Mouse (Mus musculus): Measurements from ENCODE around the gene Mef2b. TPM values are rescaled to one million over a fixed set of nuclear protein-coding genes. Genes with fewer than 3 reads are reported as not detected.

Mef2b gene
- polyA plus RNA-seq, 1 experiment: 0.85 TPM

GRCm38 (mm10) chr8:70134086-70134485, 5.4 kb upstream of the Mef2b start:
- no peaks in the 10 kb centered on the region for H3K27me3 ChIP-seq (ENCODE audit: control insufficient read depth, insufficient read depth, insufficient read length)
- TF ChIP-seq MYOG (IDR thresholded peaks at IDR 0.05; ENCODE audit: control insufficient read depth in 1 of 3, insufficient read depth in 1 of 3, insufficient read length in 2 of 3, low read depth in 2 of 3) (no peak), E2F4 (IDR thresholded peaks at IDR 0.05; ENCODE audit: insufficient read depth) (no peak), USF1 (IDR thresholded peaks at IDR 0.05; ENCODE audit: low read depth) (no peak), TCF3 (IDR thresholded peaks at IDR 0.05; ENCODE audit: insufficient read length, low read depth) (no peak), REST (IDR thresholded peaks at IDR 0.05; ENCODE audit: insufficient read depth, insufficient read length) (no peak), CEBPB (IDR thresholded peaks at IDR 0.05; ENCODE audit: insufficient read depth, poor library complexity, severe bottlenecking) (no peak), TCF12 (IDR thresholded peaks at IDR 0.05; ENCODE audit: insufficient read depth, poor library complexity, severe bottlenecking) (no peak), MAX (IDR thresholded peaks at IDR 0.05; ENCODE audit: low read depth) (no peak), MYOD1 (IDR thresholded peaks at IDR 0.05; ENCODE audit: control insufficient read depth in 1 of 3, insufficient read length in 2 of 3, low read depth in 2 of 3) (no peak), POLR2A (IDR thresholded peaks at IDR 0.05; ENCODE audit: insufficient read length, low read depth) (no peak), SRF (IDR thresholded peaks at IDR 0.05; ENCODE audit: control insufficient read depth, insufficient read length, low read depth) (no peak), POLR2AphosphoS2 (IDR thresholded peaks at IDR 0.05; ENCODE audit: insufficient read length, low read depth) (no peak)
- peaks cover 5% of the 10 kb centered on the region for H3K79me2 ChIP-seq (ENCODE audit: control insufficient read depth, insufficient read depth)
- no peak overlapping the region for H3K4me2 ChIP-seq (ENCODE audit: low read depth)
- H3K4me3 ChIP-seq: no peak overlapping the region
- no peaks in the 10 kb centered on the region for H3K36me3 ChIP-seq (ENCODE audit: control insufficient read depth, insufficient read depth)
- H3ac ChIP-seq (ENCODE audit: control insufficient read depth, insufficient read length): no peak overlapping the region

- H3K79me2 ChIP-seq (ENCODE audit: control insufficient read depth, insufficient read depth): peaks cover 7% of the 10 kb centered on the region
- no peak overlapping the region for H3K4me2 ChIP-seq (ENCODE audit: low read depth)
- no peak overlapping the region for H3K4me3 ChIP-seq
- TF ChIP-seq POLR2AphosphoS2 (IDR thresholded peaks at IDR 0.05; ENCODE audit: insufficient read length, low read depth) (peak; percentile 31), MYOD1 (IDR thresholded peaks at IDR 0.05; ENCODE audit: control insufficient read depth in 1 of 3, insufficient read length in 2 of 3, low read depth in 2 of 3) (no peak)
- H3ac ChIP-seq (ENCODE audit: control insufficient read depth, insufficient read length): no peak overlapping the region
- no peaks in the 10 kb centered on the region for H3K27me3 ChIP-seq (ENCODE audit: control insufficient read depth, insufficient read depth, insufficient read length)
- no peaks in the 10 kb centered on the region for H3K36me3 ChIP-seq (ENCODE audit: control insufficient read depth, insufficient read depth)
These were observed 4.6 kb upstream of the Mef2b start for GRCm38 (mm10) chr8:70134931-70135330.

- no peak for TF ChIP-seq MYOD1 (IDR thresholded peaks at IDR 0.05; ENCODE audit: control insufficient read depth in 1 of 3, insufficient read length in 2 of 3, low read depth in 2 of 3)
- no peak for TF ChIP-seq MAX (IDR thresholded peaks at IDR 0.05; ENCODE audit: low read depth)
- TF ChIP-seq CEBPB (IDR thresholded peaks at IDR 0.05; ENCODE audit: insufficient read depth, poor library complexity, severe bottlenecking): no peak
- no peak for TF ChIP-seq TCF12 (IDR thresholded peaks at IDR 0.05; ENCODE audit: insufficient read depth, poor library complexity, severe bottlenecking)
- TF ChIP-seq TCF3 (IDR thresholded peaks at IDR 0.05; ENCODE audit: insufficient read length, low read depth): no peak
- no peak for TF ChIP-seq POLR2AphosphoS2 (IDR thresholded peaks at IDR 0.05; ENCODE audit: insufficient read length, low read depth)
- no peak for TF ChIP-seq REST (IDR thresholded peaks at IDR 0.05; ENCODE audit: insufficient read depth, insufficient read length)
- no peak for TF ChIP-seq POLR2A (IDR thresholded peaks at IDR 0.05; ENCODE audit: insufficient read length, low read depth)
- TF ChIP-seq USF1 (IDR thresholded peaks at IDR 0.05; ENCODE audit: low read depth): no peak
- no peak for TF ChIP-seq MYOG (IDR thresholded peaks at IDR 0.05; ENCODE audit: control insufficient read depth in 1 of 3, insufficient read depth in 1 of 3, insufficient read length in 2 of 3, low read depth in 2 of 3)
- TF ChIP-seq SRF (IDR thresholded peaks at IDR 0.05; ENCODE audit: control insufficient read depth, insufficient read length, low read depth): no peak
- no peak for TF ChIP-seq E2F4 (IDR thresholded peaks at IDR 0.05; ENCODE audit: insufficient read depth)
- H3ac ChIP-seq (ENCODE audit: control insufficient read depth, insufficient read length): no peak overlapping the region
- H3K27me3 ChIP-seq (ENCODE audit: control insufficient read depth, insufficient read depth, insufficient read length): no peaks in the 10 kb centered on the region
- no peaks in the 10 kb centered on the region for H3K36me3 ChIP-seq (ENCODE audit: control insufficient read depth, insufficient read depth)
- H3K4me2 ChIP-seq (ENCODE audit: low read depth): no peak overlapping the region
- H3K79me2 ChIP-seq (ENCODE audit: control insufficient read depth, insufficient read depth): peaks cover 18% of the 10 kb centered on the region
- no peak overlapping the region for H3K4me3 ChIP-seq
These were observed 2.9 kb upstream of the Mef2b start for GRCm38 (mm10) chr8:70136591-70136990.

DNA sequence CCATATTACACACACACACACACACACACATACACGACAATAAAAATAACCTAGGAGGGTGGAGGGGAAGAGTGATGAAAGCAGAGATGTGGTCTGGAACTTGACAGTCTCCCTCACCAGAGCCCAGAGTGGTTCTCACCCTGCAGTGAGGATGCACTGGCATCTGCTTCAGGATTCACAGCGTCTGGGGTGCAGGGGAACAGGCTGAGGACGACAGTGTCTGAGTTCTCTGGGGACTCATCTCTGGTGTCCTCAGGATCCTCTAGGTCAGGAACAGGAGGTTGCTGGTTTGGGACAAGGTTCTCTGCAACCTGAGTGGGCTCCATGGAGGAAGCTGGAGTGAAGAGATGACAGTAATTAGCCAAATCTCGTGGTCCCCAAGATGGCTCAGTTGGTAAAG, 1.6 kb upstream of the Mef2b start:
- no peaks in the 10 kb centered on the region for H3K36me3 ChIP-seq (ENCODE audit: control insufficient read depth, insufficient read depth)
- peak overlapping the region; percentile 85 for H3K4me2 ChIP-seq (ENCODE audit: low read depth)
- TF ChIP-seq E2F4 (IDR thresholded peaks at IDR 0.05; ENCODE audit: insufficient read depth): no peak
- TF ChIP-seq SRF (IDR thresholded peaks at IDR 0.05; ENCODE audit: control insufficient read depth, insufficient read length, low read depth): no peak
- no peak for TF ChIP-seq REST (IDR thresholded peaks at IDR 0.05; ENCODE audit: insufficient read depth, insufficient read length)
- no peak overlapping the region for H3ac ChIP-seq (ENCODE audit: control insufficient read depth, insufficient read length)
- peaks cover 18% of the 10 kb centered on the region for H3K79me2 ChIP-seq (ENCODE audit: control insufficient read depth, insufficient read depth)
- H3K4me3 ChIP-seq: peak overlapping the region; percentile 70
- H3K27me3 ChIP-seq (ENCODE audit: control insufficient read depth, insufficient read depth, insufficient read length): no peaks in the 10 kb centered on the region

DNA sequence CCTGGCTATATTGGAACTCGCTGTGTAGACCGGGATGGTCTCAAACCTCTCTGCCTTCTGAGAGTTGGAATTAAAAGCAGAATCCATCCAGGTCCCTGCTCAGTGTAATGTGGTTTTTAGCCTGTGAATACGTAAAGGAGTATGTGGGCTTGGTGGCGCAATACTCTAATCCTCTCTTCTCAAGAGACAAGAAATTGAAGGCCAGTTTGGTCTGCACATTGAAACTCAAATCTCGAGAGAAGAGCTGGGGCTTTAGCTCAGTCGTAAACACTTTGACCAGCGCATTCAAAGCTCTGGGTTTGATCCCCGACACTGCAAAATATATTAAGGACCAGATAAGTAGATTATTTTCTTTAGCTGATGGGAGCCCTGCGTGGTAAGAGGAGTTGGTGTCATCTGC, 470 bp downstream of the Mef2b start:
- Histone ChIP-seq H3ac (ENCODE audit: control insufficient read depth, insufficient read length) (no peak overlapping the region), H3K4me2 (ENCODE audit: low read depth) (peak overlapping the region; percentile 96), H3K36me3 (ENCODE audit: control insufficient read depth, insufficient read depth) (peaks cover 6% of the 10 kb centered on the region)

More for the DNA sequence above, 470 bp downstream of the Mef2b start:
- peak overlapping the region; percentile 70 for H3K4me3 ChIP-seq
- TF ChIP-seq TCF3 (IDR thresholded peaks at IDR 0.05; ENCODE audit: insufficient read length, low read depth): no peak
- no peak for TF ChIP-seq MAX (IDR thresholded peaks at IDR 0.05; ENCODE audit: low read depth)
- TF ChIP-seq POLR2AphosphoS2 (IDR thresholded peaks at IDR 0.05; ENCODE audit: insufficient read length, low read depth): no peak
- TF ChIP-seq MYOG (IDR thresholded peaks at IDR 0.05; ENCODE audit: control insufficient read depth in 1 of 3, insufficient read depth in 1 of 3, insufficient read length in 2 of 3, low read depth in 2 of 3): no peak
- no peak for TF ChIP-seq REST (IDR thresholded peaks at IDR 0.05; ENCODE audit: insufficient read depth, insufficient read length)
- TF ChIP-seq SRF (IDR thresholded peaks at IDR 0.05; ENCODE audit: control insufficient read depth, insufficient read length, low read depth): no peak
- TF ChIP-seq E2F4 (IDR thresholded peaks at IDR 0.05; ENCODE audit: insufficient read depth): no peak
- no peak for TF ChIP-seq POLR2A (IDR thresholded peaks at IDR 0.05; ENCODE audit: insufficient read length, low read depth)
- no peak for TF ChIP-seq USF1 (IDR thresholded peaks at IDR 0.05; ENCODE audit: low read depth)
- no peak for TF ChIP-seq TCF12 (IDR thresholded peaks at IDR 0.05; ENCODE audit: insufficient read depth, poor library complexity, severe bottlenecking)
- TF ChIP-seq MYOD1 (IDR thresholded peaks at IDR 0.05; ENCODE audit: control insufficient read depth in 1 of 3, insufficient read length in 2 of 3, low read depth in 2 of 3): no peak
- no peak for TF ChIP-seq CEBPB (IDR thresholded peaks at IDR 0.05; ENCODE audit: insufficient read depth, poor library complexity, severe bottlenecking)
- H3K79me2 ChIP-seq (ENCODE audit: control insufficient read depth, insufficient read depth): peaks cover 18% of the 10 kb centered on the region
- no peaks in the 10 kb centered on the region for H3K27me3 ChIP-seq (ENCODE audit: control insufficient read depth, insufficient read depth, insufficient read length)

Measured in myocyte (in vitro differentiated cells).